Mouse (Mus musculus) macrophage (primary cell): ENCODE data around the gene Tomm20. TPM values are rescaled to one million over a fixed set of nuclear protein-coding genes. Genes with fewer than 3 reads are reported as not detected.
A peak's percentile ranks its signal among the peaks of the same experiment; 100 is the strongest.

Source experiments
- H3K27ac ChIP-seq: fragments of 350-480 bp; formaldehyde crosslinking; 2 replicates; pipeline ENCODE4 v1.9.0; 2021
- H3K36me3 ChIP-seq: fragments of 350-480 bp; formaldehyde crosslinking; 2 replicates; pipeline ENCODE4 v1.9.0; 2021; ENCODE audit errors: inconsistent target
- H3K4me3 ChIP-seq: fragments of 350-480 bp; formaldehyde crosslinking; 2 replicates; pipeline ENCODE4 v1.9.0; 2021; ENCODE audit errors: inconsistent target
- H3K79me2 ChIP-seq: fragments of 350-480 bp; formaldehyde crosslinking; 2 replicates; pipeline ENCODE4 v1.9.0; 2021; ENCODE audit errors: inconsistent target
- WGBS: methylation state at CpG from one replicate; pipeline ENCODE4 v1.1.7; 2026; ENCODE audit warnings: inconsistent platforms; ENCODE audit not compliant: missing documents; 5-methylcytosine and 5-hydroxymethylcytosine counted together
- polyA plus RNA-seq: library from polyadenylated mRNA; stranded (reverse); fragments of 250-400 nt; gene quantifications from 3 replicates; pipeline ENCODE4 v1.2.4, GENCODE M21; 2018; ENCODE audit warnings: inconsistent platforms

The Tomm20 gene
- polyA plus RNA-seq, 1 experiment from 2014 or later, result 73.9 TPM

- WGBS, result 88% methylated on average over 2 of the region's 2 CpGs
- H3K4me3 ChIP-seq, result no peak overlapping the region
Observed at GRCm38 (mm10) chr8:126972649-126973048, 27.0 kb upstream of the Tomm20 start.

DNA sequence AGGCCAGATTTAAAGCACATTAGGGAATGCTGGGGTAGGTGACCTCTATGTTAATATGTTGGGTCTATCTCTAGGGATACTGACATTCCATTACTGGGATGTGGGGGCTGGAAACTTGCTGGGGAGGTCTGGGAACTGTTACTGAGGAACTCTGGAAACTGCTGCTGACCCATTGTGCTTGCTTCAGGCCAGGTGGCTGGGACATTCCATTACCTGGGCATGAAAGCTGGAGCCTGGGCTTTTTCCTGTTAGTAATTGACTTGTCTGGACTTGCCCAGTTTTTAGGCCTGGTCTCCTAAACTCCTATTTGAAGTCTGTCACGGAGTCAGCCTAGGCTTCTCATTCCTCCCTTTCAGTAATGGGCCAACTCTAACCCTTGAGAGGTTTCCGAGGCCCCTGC is 26.5 kb upstream of the Tomm20 start:
- WGBS, result 88% methylated on average over 2 of the region's 2 CpGs
- peaks cover 33% of the 10 kb centered on the region for H3K79me2 ChIP-seq
- no peak overlapping the region for H3K27ac ChIP-seq

More at GRCm38 (mm10) chr8:126972649-126973048, 27.0 kb upstream of the Tomm20 start:
- Histone ChIP-seq H3K27ac (no peak overlapping the region), H3K36me3 (peaks cover 14% of the 10 kb centered on the region), H3K79me2 (peaks cover 30% of the 10 kb centered on the region)

DNA sequence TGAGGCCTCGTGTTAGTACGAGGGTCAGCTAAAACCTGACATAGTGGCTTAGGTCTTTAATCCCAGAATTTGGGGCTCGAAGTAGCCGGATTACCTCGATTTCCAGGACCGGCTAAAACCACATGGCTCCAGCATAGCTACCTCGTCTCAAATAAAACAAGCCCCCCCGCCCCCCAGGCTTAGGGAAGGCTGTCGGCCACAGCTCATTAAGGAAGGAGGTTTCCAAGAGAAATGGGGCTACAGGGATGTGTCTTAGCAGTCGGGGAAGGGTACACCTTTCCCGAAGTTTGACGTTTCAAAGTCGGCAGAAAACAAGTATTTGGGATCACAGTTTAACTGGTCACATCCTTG is 25.6 kb upstream of the Tomm20 start:
- Histone ChIP-seq H3K79me2 (peaks cover 33% of the 10 kb centered on the region), H3K36me3 (peaks cover 21% of the 10 kb centered on the region), H3K4me3 (peak overlapping the region; percentile 62), H3K27ac (peak overlapping the region; percentile 48)
- WGBS, result 13% methylated on average over 13 of the region's 13 CpGs

More for the DNA sequence above, 26.5 kb upstream of the Tomm20 start:
- no peak overlapping the region for H3K4me3 ChIP-seq
- H3K36me3 ChIP-seq, result peaks cover 20% of the 10 kb centered on the region

DNA sequence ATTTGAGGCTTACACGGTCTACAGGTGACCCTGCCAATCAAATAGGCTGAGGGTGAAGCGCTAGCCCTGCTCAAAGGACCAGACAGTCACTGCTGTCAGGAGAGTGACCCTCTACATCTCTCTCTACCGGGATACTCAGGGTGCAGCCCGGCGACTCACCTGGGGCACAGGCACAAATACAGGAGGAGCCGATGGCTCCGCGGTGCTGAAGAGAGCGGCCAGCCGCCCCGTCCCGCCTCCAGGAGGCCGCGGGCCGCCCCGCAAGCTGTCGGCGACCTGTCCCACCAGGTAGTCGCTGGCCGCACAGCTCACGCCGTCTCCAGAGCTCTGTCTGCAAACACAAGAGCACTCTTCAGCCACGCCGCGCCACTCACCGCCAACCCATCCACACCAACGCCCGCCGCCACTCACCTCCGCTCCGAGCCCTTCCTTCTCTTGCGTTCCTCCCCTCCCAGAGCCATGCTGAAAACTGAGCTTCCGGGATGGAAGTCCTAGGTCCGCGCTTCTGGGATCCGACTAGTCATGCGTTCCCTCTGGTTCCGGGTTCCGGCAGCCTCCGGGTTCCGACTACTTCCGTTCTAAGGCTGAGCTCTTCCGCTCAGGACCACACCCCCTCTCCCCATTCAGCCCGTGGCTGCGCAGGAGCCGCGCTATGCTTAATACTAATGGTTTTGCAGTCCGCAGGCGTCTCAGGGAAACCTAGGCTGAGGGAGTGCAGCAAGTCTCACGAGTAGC is 25.1 kb upstream of the Tomm20 start, which contains the start of gene Rbm34:
Gene Rbm34, minus strand, starts transcription at position 493 of the 735 bp plus-strand sequence.
- peaks cover 33% of the 10 kb centered on the region for H3K79me2 ChIP-seq
- peak within 1 kb of the TSS; percentile 48 for H3K27ac ChIP-seq
- peaks cover 21% of the 10 kb centered on the region for H3K36me3 ChIP-seq
- WGBS, result under 1% methylated on average over 49 of the region's 50 CpGs
- H3K4me3 ChIP-seq, result peak within 1 kb of the TSS; percentile 62

GRCm38 (mm10) chr8:126969546-126969945 is 23.9 kb upstream of the Tomm20 start:
- Histone ChIP-seq H3K4me3 (peak overlapping the region; percentile 62; the same call in 1 of the 2 replicates), H3K79me2 (peaks cover 33% of the 10 kb centered on the region), H3K36me3 (peaks cover 21% of the 10 kb centered on the region), H3K27ac (no peak overlapping the region)
- no CpG with 5 or more reads among the region's 1 CpGs for WGBS

- Histone ChIP-seq H3K79me2 (peaks cover 33% of the 10 kb centered on the region), H3K4me3 (no peak overlapping the region), H3K27ac (no peak overlapping the region), H3K36me3 (peaks cover 23% of the 10 kb centered on the region)
- 95% methylated on average over 6 of the region's 6 CpGs for WGBS
Observed at GRCm38 (mm10) chr8:126968107-126968506, 22.5 kb upstream of the Tomm20 start.

DNA sequence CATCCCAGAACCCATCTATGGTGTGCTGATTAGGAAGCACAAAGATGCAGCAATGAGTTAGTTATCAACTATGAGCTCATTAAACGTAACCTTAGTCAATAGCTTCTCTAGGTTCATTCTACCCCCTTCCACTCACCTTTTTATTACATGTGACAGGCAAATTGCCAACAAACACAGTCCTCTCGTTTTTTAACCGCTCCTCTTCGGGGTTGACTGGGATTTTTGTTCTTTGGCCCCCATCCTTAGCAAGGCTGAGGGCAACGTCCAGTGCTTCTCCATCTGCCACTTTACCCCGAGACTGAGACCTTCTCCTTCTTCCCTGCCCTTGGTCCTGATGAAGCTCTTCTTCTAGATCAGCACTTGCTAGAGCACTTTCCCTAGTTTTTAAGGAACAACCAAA is 19.6 kb upstream of the Tomm20 start:
- Histone ChIP-seq H3K4me3 (no peak overlapping the region), H3K79me2 (peaks cover 28% of the 10 kb centered on the region), H3K27ac (no peak overlapping the region), H3K36me3 (peaks cover 52% of the 10 kb centered on the region)
- WGBS, result 84% methylated on average over 6 of the region's 6 CpGs

GRCm38 (mm10) chr8:126962871-126963270 is 17.2 kb upstream of the Tomm20 start:
- WGBS, result 100% methylated on average over 1 of the region's 1 CpGs
- H3K27ac ChIP-seq, result no peak overlapping the region
- peaks cover 5% of the 10 kb centered on the region; the same call in 1 of the 2 replicates for H3K79me2 ChIP-seq
- H3K4me3 ChIP-seq, result no peak overlapping the region
- H3K36me3 ChIP-seq, result peaks cover 55% of the 10 kb centered on the region

- WGBS, result 100% methylated on average over 3 of the region's 3 CpGs
- Histone ChIP-seq H3K79me2 (no peaks in the 10 kb centered on the region; the same call in 1 of the 2 replicates), H3K4me3 (no peak overlapping the region), H3K36me3 (peaks cover 60% of the 10 kb centered on the region), H3K27ac (no peak overlapping the region)
Observed at GRCm38 (mm10) chr8:126961516-126961915, 15.9 kb upstream of the Tomm20 start.

DNA sequence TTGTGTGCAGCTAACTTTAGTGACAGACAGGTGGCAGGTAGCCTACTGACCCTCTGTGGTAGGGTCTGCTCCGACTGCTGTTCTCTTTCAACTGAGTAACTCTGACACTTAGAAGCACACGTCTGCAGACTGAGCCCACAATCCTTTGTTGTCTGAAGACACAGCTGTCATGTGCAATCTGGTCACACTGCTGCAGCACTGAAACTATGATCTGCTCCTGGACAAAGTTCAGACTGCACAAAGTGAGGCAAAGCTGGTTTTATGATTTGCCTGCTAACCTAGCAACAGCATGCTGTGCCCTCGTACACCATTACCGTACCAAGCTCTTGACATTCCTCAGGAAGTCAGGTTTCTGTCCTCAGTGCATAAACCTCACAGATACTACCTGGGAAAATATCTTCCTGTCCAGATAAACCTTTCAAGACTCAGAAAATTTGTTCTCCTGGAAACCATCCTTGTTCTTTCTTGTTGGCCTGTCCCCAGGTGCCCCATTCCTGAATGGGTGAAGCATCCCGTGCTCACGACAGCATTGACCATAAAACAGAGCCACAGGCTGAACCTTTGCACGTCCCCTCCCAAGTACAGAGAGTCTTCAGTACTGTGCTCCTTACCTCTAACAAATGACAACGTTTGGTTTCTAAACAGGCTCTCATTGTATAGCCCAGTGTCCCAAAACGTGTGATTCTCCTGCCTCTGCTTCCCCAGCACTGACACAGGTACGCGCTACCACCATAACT is 6.4 kb upstream of the Tomm20 start:
- Histone ChIP-seq H3K79me2 (no peaks in the 10 kb centered on the region), H3K4me3 (no peak overlapping the region), H3K36me3 (peaks cover 72% of the 10 kb centered on the region), H3K27ac (no peak overlapping the region)
- WGBS, result 95% methylated on average over 11 of the region's 11 CpGs

- H3K36me3 ChIP-seq, result peaks cover 47% of the 10 kb centered on the region
- no peak overlapping the region for H3K27ac ChIP-seq
- peaks cover 9% of the 10 kb centered on the region for H3K79me2 ChIP-seq
- WGBS, result 85% methylated on average over 2 of the region's 2 CpGs
- H3K4me3 ChIP-seq, result no peak overlapping the region
Observed at GRCm38 (mm10) chr8:126949527-126949926, 3.9 kb upstream of the Tomm20 start.

DNA sequence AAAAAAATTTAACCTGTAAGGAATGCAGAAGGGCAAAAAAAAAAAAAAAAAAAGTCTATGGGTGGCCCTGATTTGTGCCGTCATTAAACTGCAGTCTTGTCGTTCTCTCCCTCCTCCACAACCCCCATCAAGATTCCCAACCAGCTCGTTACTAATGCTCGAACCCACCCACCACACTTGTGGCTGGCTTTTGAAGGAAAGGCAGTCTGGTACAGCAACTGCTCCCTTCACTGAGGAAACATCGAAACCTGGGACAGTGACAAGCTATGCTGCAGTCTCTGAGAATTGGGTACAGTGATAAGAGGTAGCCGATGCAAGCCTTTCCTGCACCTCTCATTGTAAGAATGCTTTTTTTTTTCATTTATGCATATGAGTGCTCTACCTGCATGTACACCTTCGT is 800 bp upstream of the Tomm20 start:
- Histone ChIP-seq H3K36me3 (peaks cover 24% of the 10 kb centered on the region), H3K4me3 (no peak overlapping the region), H3K79me2 (peaks cover 40% of the 10 kb centered on the region), H3K27ac (peak overlapping the region; percentile 70)
- 92% methylated on average over 7 of the region's 7 CpGs for WGBS

DNA sequence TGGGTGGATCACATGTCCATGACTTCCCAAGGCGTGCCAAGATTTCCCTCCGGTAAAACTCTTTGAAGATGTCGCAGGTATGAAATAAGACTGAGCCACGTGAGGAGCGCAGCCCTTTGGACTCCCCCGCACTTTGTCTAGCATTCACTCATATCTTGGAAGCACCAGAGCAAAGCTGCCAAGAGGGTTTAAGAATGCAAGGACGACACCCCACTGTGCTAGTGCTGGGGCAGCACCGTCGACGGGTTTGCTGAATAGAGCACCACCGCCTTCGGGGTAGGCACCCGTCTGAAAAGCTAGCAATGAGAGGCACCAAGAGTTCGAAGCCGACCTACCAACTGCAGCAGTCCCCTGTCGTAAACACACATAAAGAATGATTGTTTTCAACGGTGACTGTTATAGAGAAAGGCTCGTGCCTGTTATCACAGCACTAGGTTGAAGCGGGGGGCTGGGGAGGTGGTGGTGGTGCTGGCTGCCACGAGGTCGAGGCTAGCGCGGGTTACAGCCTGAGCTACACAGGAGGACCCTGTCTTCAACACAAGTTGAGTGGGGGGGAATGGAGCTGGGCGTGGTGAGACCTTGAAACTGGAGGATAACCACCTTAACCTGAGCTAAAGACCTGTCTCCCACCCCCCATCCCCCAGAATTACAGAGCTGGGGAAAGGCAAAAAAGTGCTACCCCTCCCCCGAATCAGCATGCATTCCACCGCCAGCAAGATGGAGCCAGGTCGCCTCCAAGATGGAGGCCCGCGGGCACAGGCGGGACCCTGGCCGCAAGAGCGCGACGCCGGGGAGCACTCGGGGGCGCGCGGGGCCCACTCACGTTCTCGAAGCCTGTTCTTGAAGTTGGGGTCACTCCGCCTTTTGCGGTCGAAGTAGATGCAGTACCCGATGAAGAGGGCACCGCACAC is 608 bp downstream of the Tomm20 start:
- H3K36me3 ChIP-seq, result peaks cover 10% of the 10 kb centered on the region; the same call in 1 of the 2 replicates
- peak overlapping the region; percentile 74 for H3K27ac ChIP-seq
- peaks cover 54% of the 10 kb centered on the region for H3K79me2 ChIP-seq
- H3K4me3 ChIP-seq, result peak overlapping the region; percentile 94
- under 1% methylated on average over 41 of the region's 46 CpGs for WGBS

- Histone ChIP-seq H3K27ac (peak overlapping the region; percentile 74; the same call in 1 of the 2 replicates), H3K4me3 (peak overlapping the region; percentile 94; the same call in 1 of the 2 replicates), H3K79me2 (peaks cover 69% of the 10 kb centered on the region), H3K36me3 (peaks cover 13% of the 10 kb centered on the region)
- 86% methylated on average over 7 of the region's 7 CpGs for WGBS
Observed at GRCm38 (mm10) chr8:126943565-126943964, 2.1 kb downstream of the Tomm20 start.
